Mouse (Mus musculus) effector memory CD4-positive, alpha-beta T cell, adult 7 months (primary cell): ENCODE results near the gene Naip5. TPM values are rescaled to one million over a fixed set of nuclear protein-coding genes. Genes with fewer than 3 reads are reported as not detected.

ENCODE experiments used
- polyA plus RNA-seq: library from polyadenylated mRNA; unstranded; fragments of 100-300 nt; shearing (Covaris generic); gene quantifications from one replicate; pipeline ENCODE4 v1.2.1, GENCODE M21; 2017

The Naip5 gene
- 0.80 TPM for polyA plus RNA-seq

DNA sequence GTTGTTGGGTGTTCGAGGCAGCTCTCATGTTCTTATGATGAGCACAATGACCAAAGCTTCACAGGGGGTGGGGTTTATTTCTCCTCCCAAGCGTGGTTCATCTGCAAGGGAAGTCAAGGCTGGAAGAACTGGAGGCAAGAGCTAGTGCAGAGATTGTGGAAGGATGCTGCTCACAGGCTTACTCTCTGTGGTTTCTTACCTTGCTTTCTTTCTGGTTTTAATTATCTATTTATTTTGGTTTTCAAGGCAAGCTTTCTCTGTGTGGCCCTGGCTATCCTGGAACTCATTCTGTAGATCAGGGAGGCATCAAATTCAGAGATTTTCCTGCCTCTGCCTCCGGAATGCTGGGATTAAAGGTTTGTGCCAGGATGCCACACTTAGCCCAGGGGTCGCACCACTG lies at the start of gene Naip5:
Gene Naip5, minus strand, starts transcription at position 101 of the 400 bp plus-strand sequence.

DNA sequence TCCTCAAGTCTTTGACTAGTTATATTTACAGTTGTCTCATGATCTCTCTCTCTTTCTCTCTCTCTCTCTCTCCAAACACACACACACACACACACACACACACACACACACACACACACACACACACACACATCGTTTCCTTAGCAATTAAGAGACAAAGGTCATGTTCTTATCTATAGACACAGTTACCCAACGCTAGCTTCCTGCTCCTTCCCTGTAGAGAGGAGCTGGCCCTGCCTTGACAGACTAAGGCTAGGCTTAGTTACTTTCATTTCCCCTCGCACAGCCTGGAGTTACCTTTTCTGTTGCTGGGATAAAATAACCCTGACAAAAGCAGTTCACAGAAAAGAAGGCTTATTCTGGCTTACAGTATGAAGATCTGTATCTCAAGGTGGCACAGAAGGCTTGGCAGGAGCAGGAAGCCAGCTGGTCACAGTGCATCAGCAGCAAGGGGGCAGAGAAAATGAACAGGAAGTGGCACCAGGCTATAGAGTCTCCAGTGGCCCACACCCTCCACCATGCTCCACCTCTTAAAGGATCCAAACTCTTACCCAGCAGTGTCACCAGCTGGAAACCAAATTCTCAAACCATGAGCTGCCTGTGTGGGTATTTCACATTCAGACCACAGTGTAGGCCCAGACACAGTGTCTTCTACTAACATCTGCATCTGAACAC lies 44.3 kb downstream of the Naip5 start, which contains the start of gene Naip2:
Gene Naip2, minus strand, starts transcription at position 434 of the 675 bp plus-strand sequence.

Other genes starting within 250 kb of the Naip5 start
- 11.8 TPM for gene Mccc2, start 230.7 kb downstream of the Naip5 start, polyA plus RNA-seq
- gene Bdp1, start 142.3 kb downstream of the Naip5 start, polyA plus RNA-seq = 83.7 TPM
- 2.1 TPM for gene Serf1, start 138.3 kb downstream of the Naip5 start, polyA plus RNA-seq
- 17.2 TPM for gene Smn1, start 121.5 kb downstream of the Naip5 start, polyA plus RNA-seq
- 8.7 TPM for gene Naip2, start 44.2 kb downstream of the Naip5 start, polyA plus RNA-seq
- gene Naip6, start 71.4 kb upstream of the Naip5 start, polyA plus RNA-seq = 0.46 TPM
- gene Naip1, start 206.5 kb upstream of the Naip5 start, polyA plus RNA-seq = 0.10 TPM
- gene Gtf2h2, start 246.3 kb upstream of the Naip5 start, polyA plus RNA-seq = 27.9 TPM